Mouse (Mus musculus) myocyte (in vitro differentiated cells): ENCODE measurements around the gene Tbc1d30. TPM values are rescaled to one million over a fixed set of nuclear protein-coding genes. Genes with fewer than 3 reads are reported as not detected.

Experiments
- H3K27me3 ChIP-seq: one replicate; pipeline ENCODE4 v1.6.1; 2011; ENCODE audit not compliant: control insufficient read depth, insufficient read depth, insufficient read length
- H3K36me3 ChIP-seq: one replicate; pipeline ENCODE4 v1.6.1; 2011; ENCODE audit not compliant: control insufficient read depth, insufficient read depth
- H3K4me2 ChIP-seq: one replicate; pipeline ENCODE4 v1.6.1; 2011; ENCODE audit warnings: low read depth, control low read depth
- H3K4me3 ChIP-seq: one replicate; pipeline ENCODE4 v1.5.1; 2011; ENCODE audit warnings: mild to moderate bottlenecking, control low read depth, moderate library complexity
- H3K79me2 ChIP-seq: one replicate; pipeline ENCODE4 v1.6.1; 2011; ENCODE audit not compliant: control insufficient read depth, insufficient read depth
- H3ac ChIP-seq: one replicate; pipeline ENCODE4 v1.6.1; 2011; ENCODE audit not compliant: control insufficient read depth, insufficient read length
- CEBPB ChIP-seq: IDR thresholded peaks from 2 replicates; pipeline ENCODE4 v1.6.1; 2011; ENCODE audit warnings: mild to moderate bottlenecking, moderate library complexity; ENCODE audit not compliant: poor library complexity, insufficient read depth, severe bottlenecking
- E2F4 ChIP-seq: IDR thresholded peaks from one replicate; pipeline ENCODE4 v1.6.1; 2011; ENCODE audit warnings: mild to moderate bottlenecking, control low read depth, moderate library complexity; ENCODE audit not compliant: insufficient read depth
- MAX ChIP-seq: IDR thresholded peaks from one replicate; pipeline ENCODE4 v1.6.1; 2011; ENCODE audit warnings: low read depth, mild to moderate bottlenecking, control low read depth
- MYOD1 ChIP-seq, 3 experiments: IDR thresholded peaks; one replicate each; pipeline ENCODE4 v1.6.1; 2011; ENCODE audit warnings: control low read depth in 2 of 3, low read depth in 2 of 3, mild to moderate bottlenecking in 2 of 3, moderate library complexity in 1 of 3; ENCODE audit not compliant: insufficient read length in 2 of 3, control insufficient read depth in 1 of 3
- MYOG ChIP-seq, 3 experiments: IDR thresholded peaks; one replicate each; pipeline ENCODE4 v1.6.1; 2011; ENCODE audit warnings: control low read depth in 2 of 3, low read depth in 2 of 3, mild to moderate bottlenecking in 2 of 3; ENCODE audit not compliant: insufficient read length in 2 of 3, control insufficient read depth in 1 of 3, insufficient read depth in 1 of 3
- POLR2A ChIP-seq: IDR thresholded peaks from one replicate; pipeline ENCODE4 v1.6.1; 2011; ENCODE audit warnings: low read depth, mild to moderate bottlenecking, control low read depth, moderate library complexity; ENCODE audit not compliant: insufficient read length
- POLR2AphosphoS2 ChIP-seq: IDR thresholded peaks from one replicate; pipeline ENCODE4 v1.6.1; 2011; ENCODE audit warnings: low read depth, control low read depth; ENCODE audit not compliant: insufficient read length
- REST ChIP-seq: IDR thresholded peaks from one replicate; pipeline ENCODE4 v1.6.1; 2011; ENCODE audit warnings: mild to moderate bottlenecking, control low read depth, moderate library complexity; ENCODE audit not compliant: insufficient read depth, insufficient read length
- SRF ChIP-seq: IDR thresholded peaks from one replicate; pipeline ENCODE4 v1.6.1; 2011; ENCODE audit warnings: low read depth; ENCODE audit not compliant: control insufficient read depth, insufficient read length
- TCF12 ChIP-seq: IDR thresholded peaks from one replicate; pipeline ENCODE4 v1.6.1; 2011; ENCODE audit warnings: mild to moderate bottlenecking, control low read depth; ENCODE audit not compliant: poor library complexity, insufficient read depth, severe bottlenecking
- TCF3 ChIP-seq: IDR thresholded peaks from one replicate; pipeline ENCODE4 v1.6.1; 2011; ENCODE audit warnings: low read depth, control low read depth; ENCODE audit not compliant: insufficient read length
- USF1 ChIP-seq: IDR thresholded peaks from one replicate; pipeline ENCODE4 v1.6.1; 2011; ENCODE audit warnings: low read depth, mild to moderate bottlenecking, control low read depth, moderate library complexity
- polyA plus RNA-seq: library from polyadenylated mRNA; unstranded; fragments of >200 nt; fragmentation: generic; extraction: Trizol; gene quantifications from one replicate; pipeline ENCODE4 v1.2.1, GENCODE M21; 2012; ENCODE audit warnings: missing spikeins

The Tbc1d30 gene
- polyA plus RNA-seq, 1 experiment, result not detected

DNA sequence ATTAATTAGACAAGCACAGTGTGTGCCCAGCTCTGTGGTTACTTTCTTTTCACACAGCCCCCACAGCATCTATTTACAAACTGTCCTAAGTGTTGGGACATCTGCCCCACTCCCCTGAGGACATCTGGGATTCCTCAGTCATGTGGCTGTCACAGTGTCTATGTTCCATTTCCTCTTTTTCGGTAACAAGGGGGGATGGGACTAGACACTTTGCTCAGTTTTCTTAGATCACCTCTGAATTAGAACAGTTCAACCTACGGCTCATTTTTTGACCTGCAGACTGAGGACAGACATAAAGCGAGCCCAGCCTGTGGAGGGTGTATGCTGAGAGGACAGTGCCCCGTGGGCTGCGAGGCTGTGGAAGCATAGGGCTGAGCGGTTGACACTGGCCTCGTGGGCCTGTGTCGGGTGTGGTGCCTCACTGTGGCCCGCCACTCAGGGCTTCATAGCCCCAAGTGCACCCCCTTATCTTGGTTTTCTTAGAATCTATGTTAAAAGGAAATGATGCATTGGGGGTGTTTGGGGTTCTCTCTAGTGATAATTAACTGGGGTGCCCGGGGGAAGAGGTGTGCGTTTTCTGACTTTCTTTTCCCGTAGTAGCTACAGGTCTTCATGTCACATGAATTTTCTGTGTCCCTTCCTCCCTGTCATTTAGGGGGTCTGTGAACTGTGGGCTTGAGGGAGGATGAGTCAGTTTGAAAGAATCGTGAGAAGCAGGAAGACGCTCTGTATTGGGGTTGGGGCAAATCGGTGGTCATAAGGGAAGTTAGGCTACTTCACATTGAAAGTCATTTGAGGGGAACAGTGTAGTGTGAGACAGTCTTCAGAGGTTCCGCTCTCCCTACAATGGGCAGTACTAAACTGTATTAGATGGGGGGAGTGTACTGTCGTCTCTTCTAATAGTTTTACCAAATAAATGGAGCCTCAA lies 23.9 kb upstream of the Tbc1d30 start:
- Histone ChIP-seq H3K79me2 (no peaks in the 10 kb centered on the region), H3K4me3 (no peak overlapping the region), H3K27me3 (no peaks in the 10 kb centered on the region), H3ac (no peak overlapping the region), H3K36me3 (peaks cover 47% of the 10 kb centered on the region), H3K4me2 (no peak overlapping the region)
- TF ChIP-seq MYOD1 (IDR thresholded peaks at IDR 0.05; ENCODE audit: control insufficient read depth in 1 of 3, insufficient read length in 2 of 3, low read depth in 2 of 3) (no peak), MAX (no peak), TCF3 (no peak), E2F4 (no peak), USF1 (no peak), CEBPB (no peak), REST (no peak), SRF (no peak), POLR2A (no peak), TCF12 (no peak), MYOG (IDR thresholded peaks at IDR 0.05; ENCODE audit: control insufficient read depth in 1 of 3, insufficient read depth in 1 of 3, insufficient read length in 2 of 3, low read depth in 2 of 3) (no peak), POLR2AphosphoS2 (no peak)

DNA sequence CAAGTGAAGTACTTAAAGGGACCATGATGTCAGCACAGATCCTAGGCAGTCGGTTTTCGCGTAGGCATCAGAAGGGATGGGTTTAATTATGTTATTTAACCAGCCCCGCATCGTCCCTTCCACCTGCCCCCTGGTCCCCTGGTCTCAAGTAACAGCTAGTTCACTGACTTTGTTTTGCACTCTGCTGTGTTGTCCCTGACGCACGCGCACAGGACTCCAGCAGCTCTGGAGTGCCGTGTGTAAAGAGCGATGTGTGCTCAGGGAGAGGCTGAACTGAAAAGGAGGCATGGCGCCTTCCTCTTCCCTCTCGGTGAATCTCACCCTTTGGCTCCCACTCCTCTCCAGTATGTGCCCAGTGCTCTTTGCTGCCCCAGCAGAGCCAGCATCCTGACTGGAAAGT lies 22.9 kb upstream of the Tbc1d30 start:
- H3K4me3 ChIP-seq, result no peak overlapping the region
- peaks cover 5% of the 10 kb centered on the region for H3K79me2 ChIP-seq
- no peak overlapping the region for H3K4me2 ChIP-seq
- TF ChIP-seq POLR2A (no peak), USF1 (no peak), MYOG (IDR thresholded peaks at IDR 0.05; ENCODE audit: control insufficient read depth in 1 of 3, insufficient read depth in 1 of 3, insufficient read length in 2 of 3, low read depth in 2 of 3) (no peak), CEBPB (no peak), MAX (no peak), SRF (no peak), E2F4 (no peak), POLR2AphosphoS2 (no peak), TCF12 (no peak), REST (no peak), MYOD1 (IDR thresholded peaks at IDR 0.05; ENCODE audit: control insufficient read depth in 1 of 3, insufficient read length in 2 of 3, low read depth in 2 of 3) (no peak), TCF3 (no peak)
- H3ac ChIP-seq, result no peak overlapping the region
- H3K36me3 ChIP-seq, result peaks cover 39% of the 10 kb centered on the region
- no peaks in the 10 kb centered on the region for H3K27me3 ChIP-seq

DNA sequence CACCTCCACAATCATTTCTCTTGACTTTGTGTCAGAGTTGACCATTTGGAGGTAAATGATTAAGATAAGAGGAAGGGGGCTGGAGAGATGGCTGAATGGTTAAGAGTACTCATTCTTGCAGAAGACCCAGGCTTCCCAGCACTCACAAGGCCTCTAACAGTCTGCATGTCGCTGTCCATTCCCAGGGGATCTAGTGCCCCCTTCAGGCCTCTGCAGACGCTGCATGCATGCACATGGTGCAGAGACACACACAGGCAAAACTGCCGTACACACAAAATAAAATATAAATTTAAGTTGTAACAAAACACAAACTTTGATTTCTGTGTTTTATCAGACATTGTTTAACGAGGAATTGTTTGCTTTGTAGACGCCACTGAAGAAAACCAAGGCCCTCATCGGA lies 19.7 kb upstream of the Tbc1d30 start:
- no peak overlapping the region for H3K4me3 ChIP-seq
- H3K27me3 ChIP-seq, result no peaks in the 10 kb centered on the region
- peaks cover 37% of the 10 kb centered on the region for H3K79me2 ChIP-seq
- no peak overlapping the region for H3K4me2 ChIP-seq
- TF ChIP-seq POLR2A (no peak), MYOD1 (IDR thresholded peaks at IDR 0.05; ENCODE audit: control insufficient read depth in 1 of 3, insufficient read length in 2 of 3, low read depth in 2 of 3) (no peak), REST (no peak), MYOG (IDR thresholded peaks at IDR 0.05; ENCODE audit: control insufficient read depth in 1 of 3, insufficient read depth in 1 of 3, insufficient read length in 2 of 3, low read depth in 2 of 3) (no peak), MAX (no peak), SRF (no peak), TCF3 (no peak), POLR2AphosphoS2 (no peak), TCF12 (no peak), E2F4 (no peak), CEBPB (no peak), USF1 (no peak)
- no peak overlapping the region for H3ac ChIP-seq
- H3K36me3 ChIP-seq, result peaks cover 20% of the 10 kb centered on the region

DNA sequence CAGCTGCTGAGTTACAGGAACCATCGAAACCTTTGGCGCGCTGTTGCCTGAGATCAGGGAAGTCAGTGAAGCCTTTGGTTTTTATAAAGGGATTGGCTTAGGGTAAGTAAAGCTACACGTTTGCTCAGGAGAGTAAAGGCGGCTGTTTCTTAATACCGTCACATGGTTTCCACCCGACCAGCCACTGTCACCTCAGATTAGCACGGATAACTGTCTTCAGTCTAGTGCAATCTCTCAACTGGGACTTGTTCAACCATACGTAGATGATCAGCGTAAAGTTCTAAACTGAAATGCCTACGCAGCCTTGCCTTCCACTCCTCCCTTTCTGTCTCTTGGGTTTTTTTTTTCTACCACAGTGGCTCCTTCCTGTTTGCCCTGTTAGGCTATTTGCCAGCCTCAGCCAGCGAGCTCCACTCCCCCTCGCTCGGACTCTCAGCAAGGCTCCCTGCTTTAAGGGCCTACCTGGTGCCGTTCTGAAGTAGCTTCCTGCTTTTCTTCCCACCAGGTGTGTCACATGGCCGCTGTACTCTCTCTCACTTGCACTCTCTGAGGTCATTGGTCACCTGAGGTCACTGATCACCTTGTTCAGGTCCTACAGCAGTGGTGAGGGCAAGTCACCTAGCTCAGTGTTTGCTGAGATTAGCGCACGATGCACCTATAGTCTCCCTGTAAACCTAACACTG lies 17.8 kb upstream of the Tbc1d30 start:
- Histone ChIP-seq H3K4me2 (no peak overlapping the region), H3K79me2 (peaks cover 42% of the 10 kb centered on the region), H3K27me3 (no peaks in the 10 kb centered on the region), H3K36me3 (peaks cover 9% of the 10 kb centered on the region), H3ac (no peak overlapping the region), H3K4me3 (no peak overlapping the region)
- TF ChIP-seq REST (no peak), CEBPB (no peak), E2F4 (no peak), MYOD1 (IDR thresholded peaks at IDR 0.05; ENCODE audit: control insufficient read depth in 1 of 3, insufficient read length in 2 of 3, low read depth in 2 of 3) (no peak), POLR2A (no peak), TCF3 (no peak), POLR2AphosphoS2 (no peak)
